Mouse (Mus musculus): ENCODE results near the gene Itgal.

DNA sequence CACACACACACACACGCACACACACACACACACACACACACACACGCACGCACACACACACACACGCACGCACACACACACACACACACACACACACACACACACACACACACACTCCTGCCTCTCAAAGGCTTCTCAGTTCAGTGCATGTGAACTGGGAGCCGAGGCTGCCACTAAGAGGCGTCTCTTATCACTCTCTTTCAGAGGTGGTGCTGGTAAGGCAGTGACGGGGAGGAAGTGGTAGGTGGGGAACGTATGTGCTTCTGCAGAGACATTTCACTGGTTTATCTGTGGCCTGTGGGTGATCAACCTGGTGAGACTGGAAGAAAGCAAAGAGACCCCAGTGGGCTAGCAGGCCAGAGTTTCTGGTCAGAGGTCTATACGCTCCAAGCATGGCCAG lies 10.9 kb upstream of the Itgal start:
- TF ChIP-seq POLR2A (IDR thresholded peaks at IDR 0.05; ENCODE audit: extremely low read depth, insufficient read depth, low read length) = no peak
- TF ChIP-seq CTCF (IDR thresholded peaks at IDR 0.05; ENCODE audit: low read depth, low read length) = no peak
